Mouse (Mus musculus) intestine, embryonic 15.5 days (tissue): ENCODE data around the gene Cdk9. TPM values are rescaled to one million over a fixed set of nuclear protein-coding genes. Genes with fewer than 3 reads are reported as not detected.

ENCODE experiments used
- ATAC-seq: fragments of 200-750 bp; cut with Nextera tagmentation; 2 replicates; pipeline ENCODE4 v1.8.0; 2017; ENCODE audit warnings: moderate TSS enrichment, moderate library complexity
- H3K27ac ChIP-seq: fragments of 300-500 bp; sonication (generic); 2 replicates; pipeline ENCODE4 v1.5.1; 2015; ENCODE audit warnings: mild to moderate bottlenecking, inconsistent platforms
- H3K27me3 ChIP-seq: fragments of 300-500 bp; sonication (generic); replicated peaks from 2 replicates; pipeline ENCODE4 v1.6.1; 2015; ENCODE audit warnings: inconsistent platforms
- H3K36me3 ChIP-seq: fragments of 300-500 bp; sonication (generic); 2 replicates; pipeline ENCODE4 v1.6.1; 2015; ENCODE audit warnings: inconsistent platforms
- H3K4me1 ChIP-seq: fragments of 300-500 bp; sonication (generic); replicated peaks from 2 replicates; pipeline ENCODE4 v1.6.1; 2015; ENCODE audit warnings: inconsistent platforms
- H3K4me2 ChIP-seq: fragments of 300-500 bp; sonication (generic); replicated peaks from 2 replicates; pipeline ENCODE4 v1.6.1; 2015; ENCODE audit warnings: mild to moderate bottlenecking, inconsistent platforms
- H3K4me3 ChIP-seq: fragments of 300-500 bp; sonication (generic); replicated peaks from 2 replicates; pipeline ENCODE4 v1.5.1; 2015; ENCODE audit warnings: inconsistent platforms
- H3K9ac ChIP-seq: fragments of 300-500 bp; sonication (generic); 2 replicates; pipeline ENCODE4 v1.6.1; 2015; ENCODE audit warnings: inconsistent platforms
- H3K9me3 ChIP-seq: fragments of 300-500 bp; sonication (generic); 2 replicates; pipeline ENCODE4 v1.6.1; 2016; ENCODE audit warnings: inconsistent platforms
- WGBS: fragments of 180-500 bp; shearing (Covaris S2); methylation state at CpG from one replicate; pipeline ENCODE4 v1.1.7; 2015; 5-methylcytosine and 5-hydroxymethylcytosine counted together
- polyA plus RNA-seq: library from polyadenylated mRNA; unstranded; fragments of >200 nt; fragmentation: Nextera tagmentation; extraction: Ambion mirVana; gene quantifications from 2 replicates; pipeline ENCODE4 v1.2.1, GENCODE M21; 2015

Gene Cdk9
- polyA plus RNA-seq, 1 experiment from 2014 or later, result 95.7 TPM

GRCm38 (mm10) chr2:32700966-32701743 lies 11.7 kb downstream of the Cdk9 start:
- 84% methylated on average over 14 of the region's 14 CpGs for WGBS
- Histone ChIP-seq H3K27me3 (no peaks in the 10 kb centered on the region), H3K4me3 (no peak overlapping the region), H3K4me1 (peaks cover 10% of the 10 kb centered on the region; the same call in 1 of the 2 replicates), H3K4me2 (no peak overlapping the region), H3K27ac (no peak overlapping the region), H3K9ac (no peak overlapping the region), H3K36me3 (0 out of 2 replicates have a peak, but pooled peaks cover 16% of the 10 kb centered on the region), H3K9me3 (no peaks in the 10 kb centered on the region)
- ATAC-seq, result no peak

- ATAC-seq, result no peak
- no peaks in the 10 kb centered on the region for H3K27me3 ChIP-seq
- WGBS, result 82% methylated on average over 6 of the region's 6 CpGs
Observed at GRCm38 (mm10) chr2:32699680-32700079, 13.2 kb downstream of the Cdk9 start.

GRCm38 (mm10) chr2:32694691-32695090 lies 18.2 kb downstream of the Cdk9 start:
- Histone ChIP-seq H3K27ac (peak overlapping the region; percentile 41; the same call in 1 of the 2 replicates), H3K4me3 (peak overlapping the region; percentile 79), H3K4me1 (peaks cover 26% of the 10 kb centered on the region), H3K36me3 (no peaks in the 10 kb centered on the region), H3K9ac (no peak overlapping the region), H3K9me3 (no peaks in the 10 kb centered on the region), H3K27me3 (no peaks in the 10 kb centered on the region), H3K4me2 (peak overlapping the region; percentile 85)
- no peak for ATAC-seq
- WGBS, result 85% methylated on average over 12 of the region's 12 CpGs

More at GRCm38 (mm10) chr2:32699680-32700079, 13.2 kb downstream of the Cdk9 start:
- no peak overlapping the region for H3K9ac ChIP-seq
- peaks cover 10% of the 10 kb centered on the region; the same call in 1 of the 2 replicates for H3K4me1 ChIP-seq
- no peak overlapping the region for H3K4me2 ChIP-seq
- no peaks in the 10 kb centered on the region for H3K9me3 ChIP-seq
- H3K4me3 ChIP-seq, result no peak overlapping the region
- no peak overlapping the region for H3K27ac ChIP-seq
- 0 out of 2 replicates have a peak, but pooled peaks cover 10% of the 10 kb centered on the region for H3K36me3 ChIP-seq

GRCm38 (mm10) chr2:32693823-32694411 lies 19.0 kb downstream of the Cdk9 start:
- peak; percentile 98 for ATAC-seq
- Histone ChIP-seq H3K4me3 (peak overlapping the region; percentile 79), H3K36me3 (no peaks in the 10 kb centered on the region), H3K4me2 (peak overlapping the region; percentile 85), H3K27ac (peak overlapping the region; percentile 79), H3K9ac (peak overlapping the region; percentile 86), H3K27me3 (no peaks in the 10 kb centered on the region), H3K4me1 (peaks cover 28% of the 10 kb centered on the region), H3K9me3 (no peaks in the 10 kb centered on the region)
- under 1% methylated on average over 51 of the region's 51 CpGs for WGBS

GRCm38 (mm10) chr2:32693282-32693681 lies 19.6 kb downstream of the Cdk9 start:
- Histone ChIP-seq H3K4me3 (peak overlapping the region; percentile 79), H3K36me3 (no peaks in the 10 kb centered on the region), H3K4me1 (peaks cover 28% of the 10 kb centered on the region), H3K9ac (peak overlapping the region; percentile 86), H3K27me3 (no peaks in the 10 kb centered on the region), H3K9me3 (no peaks in the 10 kb centered on the region), H3K4me2 (peak overlapping the region; percentile 85), H3K27ac (peak overlapping the region; percentile 79; the same call in 1 of the 2 replicates)
- WGBS, result 15% methylated on average over 7 of the region's 7 CpGs
- ATAC-seq, result no peak

GRCm38 (mm10) chr2:32692496-32692895 lies 20.4 kb downstream of the Cdk9 start:
- Histone ChIP-seq H3K4me1 (peaks cover 28% of the 10 kb centered on the region), H3K4me2 (peak overlapping the region; percentile 85), H3K36me3 (peaks cover 4% of the 10 kb centered on the region), H3K9ac (peak overlapping the region; percentile 86), H3K27ac (no peak overlapping the region), H3K4me3 (no peak overlapping the region), H3K9me3 (no peaks in the 10 kb centered on the region), H3K27me3 (no peaks in the 10 kb centered on the region)
- no peak for ATAC-seq
- WGBS, result 93% methylated on average over 14 of the region's 14 CpGs

GRCm38 (mm10) chr2:32691041-32691440 lies 21.8 kb downstream of the Cdk9 start:
- Histone ChIP-seq H3K4me3 (no peak overlapping the region), H3K36me3 (peaks cover 17% of the 10 kb centered on the region), H3K27ac (no peak overlapping the region), H3K27me3 (no peaks in the 10 kb centered on the region), H3K4me1 (peaks cover 28% of the 10 kb centered on the region), H3K9me3 (no peaks in the 10 kb centered on the region), H3K9ac (no peak overlapping the region), H3K4me2 (no peak overlapping the region)
- no peak for ATAC-seq
- 72% methylated on average over 11 of the region's 11 CpGs for WGBS

- Histone ChIP-seq H3K9ac (no peak overlapping the region), H3K27me3 (no peaks in the 10 kb centered on the region), H3K36me3 (peaks cover 30% of the 10 kb centered on the region), H3K4me1 (peaks cover 28% of the 10 kb centered on the region), H3K4me3 (no peak overlapping the region), H3K4me2 (no peak overlapping the region), H3K9me3 (no peaks in the 10 kb centered on the region), H3K27ac (no peak overlapping the region)
- 29% methylated on average over 5 of the region's 5 CpGs for WGBS
- ATAC-seq, result peak; percentile 13; the same call in 1 of the 2 replicates
Observed at GRCm38 (mm10) chr2:32689420-32689819, 23.5 kb downstream of the Cdk9 start.

GRCm38 (mm10) chr2:32687562-32687961 lies 25.3 kb downstream of the Cdk9 start:
- Histone ChIP-seq H3K27ac (no peak overlapping the region), H3K9ac (no peak overlapping the region), H3K36me3 (peaks cover 44% of the 10 kb centered on the region), H3K9me3 (no peaks in the 10 kb centered on the region), H3K27me3 (no peaks in the 10 kb centered on the region), H3K4me2 (no peak overlapping the region), H3K4me3 (no peak overlapping the region), H3K4me1 (peaks cover 22% of the 10 kb centered on the region)
- ATAC-seq, result no peak
- 89% methylated on average over 8 of the region's 8 CpGs for WGBS

GRCm38 (mm10) chr2:32686640-32687039 lies 26.2 kb downstream of the Cdk9 start:
- H3K4me3 ChIP-seq, result no peak overlapping the region
- no peak overlapping the region for H3K27ac ChIP-seq
- no peak overlapping the region for H3K9ac ChIP-seq
- 90% methylated on average over 6 of the region's 6 CpGs for WGBS
- ATAC-seq, result no peak
- no peaks in the 10 kb centered on the region for H3K27me3 ChIP-seq
- H3K4me2 ChIP-seq, result no peak overlapping the region
- peaks cover 23% of the 10 kb centered on the region for H3K4me1 ChIP-seq
- peaks cover 44% of the 10 kb centered on the region for H3K36me3 ChIP-seq
- H3K9me3 ChIP-seq, result no peaks in the 10 kb centered on the region

- no peak overlapping the region for H3K9ac ChIP-seq
- no peaks in the 10 kb centered on the region for H3K27me3 ChIP-seq
- H3K9me3 ChIP-seq, result no peaks in the 10 kb centered on the region
- no peak overlapping the region for H3K4me2 ChIP-seq
- H3K4me3 ChIP-seq, result no peak overlapping the region
- peaks cover 26% of the 10 kb centered on the region for H3K4me1 ChIP-seq
- no peak overlapping the region; the same call in 1 of the 2 replicates for H3K27ac ChIP-seq
- no peak for ATAC-seq
- 80% methylated on average over 3 of the region's 3 CpGs for WGBS
- H3K36me3 ChIP-seq, result peaks cover 44% of the 10 kb centered on the region
Observed at GRCm38 (mm10) chr2:32685807-32686206, 27.1 kb downstream of the Cdk9 start.

- Histone ChIP-seq H3K27me3 (no peaks in the 10 kb centered on the region), H3K27ac (no peak overlapping the region), H3K36me3 (peaks cover 44% of the 10 kb centered on the region), H3K4me2 (no peak overlapping the region), H3K4me3 (no peak overlapping the region), H3K4me1 (peaks cover 30% of the 10 kb centered on the region), H3K9ac (no peak overlapping the region), H3K9me3 (no peaks in the 10 kb centered on the region)
- WGBS, result 89% methylated on average over 15 of the region's 15 CpGs
- no peak for ATAC-seq
Observed at GRCm38 (mm10) chr2:32684681-32685428, 28.0 kb downstream of the Cdk9 start.
